Comparison of ENCODE assay signal across 8 mouse cellular contexts in genomic region chr10:80133226-80133849, GRCm38 (mm10). TPM values are rescaled to one million over a fixed set of nuclear protein-coding genes. Genes with fewer than 3 reads are reported as not detected.
DNase-seq lines count a peak whose midpoint lies in the region; ATAC-seq lines count a peak whose summit lies in the region.

No protein-coding gene starts in this region.

- 78% methylated on average over 8 of the region's 8 CpGs for WGBS in heart, embryonic 11.5 days (ENCODE audit: insufficient replicate concordance)

- H3K27ac ChIP-seq in heart, embryonic 11.5 days (ENCODE audit: low read depth, low read length), result no peak overlapping the region

- H3K4me3 ChIP-seq in heart, embryonic 11.5 days (ENCODE audit: low read depth, low read length), result no peak overlapping the region

- H3K4me2 ChIP-seq in heart, embryonic 11.5 days, result no peak overlapping the region

- H3K27me3 ChIP-seq in heart, embryonic 11.5 days (ENCODE audit: control insufficient read depth, insufficient read depth, low read length), result peaks cover 30% of the 10 kb centered on the region

- H3K9ac ChIP-seq in heart, embryonic 11.5 days (ENCODE audit: low read depth, low read length), result no peak overlapping the region

- no peaks in the 10 kb centered on the region for H3K9me3 ChIP-seq in heart, embryonic 11.5 days (replicated peaks; ENCODE audit: control insufficient read depth, low read length)

- H3K36me3 ChIP-seq in heart, embryonic 11.5 days (ENCODE audit: control insufficient read depth, insufficient read depth, low read length), result peaks cover 18% of the 10 kb centered on the region

- DNase-seq in heart, adult 11 months, result peak; percentile 97
- DNase-seq in right cerebral cortex, postnatal 10 days (ENCODE audit: low spot score in 2 of 2), result peak; percentile 69 to 71
- DNase-seq in right cerebral cortex, adult 18-20 months, result no peak
- no peak for DNase-seq in lung, postnatal 25 days (ENCODE audit: low spot score)

- H3K4me1 ChIP-seq in heart, embryonic 11.5 days (ENCODE audit: control insufficient read depth, insufficient read depth, low read length), result peaks cover 37% of the 10 kb centered on the region

- ATAC-seq in heart, embryonic 11.5 days (replicated peaks; ENCODE audit: insufficient number of reproducible peaks, low FRiP score, low TSS enrichment), result no peak
- peak; percentile 31 for ATAC-seq in erythroblast, adult 5-6 weeks (replicated peaks; ENCODE audit: low FRiP score, poor library complexity, severe bottlenecking)
- peak; percentile 42 for ATAC-seq in monocyte, adult 5-6 weeks (replicated peaks; ENCODE audit: insufficient number of reproducible peaks, low FRiP score, low TSS enrichment, poor library complexity, severe bottlenecking)
- no peak for ATAC-seq in activated CD4-positive, CD25-positive, alpha-beta regulatory T cell, adult 4 months

RNA-seq across cellular contexts. Expression of gene Atp5d, which starts 5.1 kb away (rescaled TPM):
- polyA plus RNA-seq in heart, embryonic 11.5 days (2014; fragmentation: Nextera tagmentation; extraction: Ambion mirVana), result 772 and 785 TPM in 2 replicates
- 43.3 and 48.8 TPM in 2 replicates for total RNA-seq in erythroblast, adult 5-6 weeks (2015; ENCODE audit: low replicate concordance)
- 12.1 and 17.3 TPM in 2 replicates for total RNA-seq in erythroblast, adult 5-6 weeks (2017; ENCODE audit: low replicate concordance)
- 26.1 to 49.8 TPM (median 29.5 TPM) in 3 replicates for total RNA-seq in monocyte, adult 5-6 weeks (2017)
- 100 to 1,000 TPM; 338 to 428 TPM for polyA plus RNA-seq in activated CD4-positive, CD25-positive, alpha-beta regulatory T cell, adult 4 months (2017; shearing (Covaris generic))

RNA-seq across cellular contexts. Expression of gene Cbarp, which starts 7.3 kb away (rescaled TPM):
- polyA plus RNA-seq in heart, embryonic 11.5 days (2014; fragmentation: Nextera tagmentation; extraction: Ambion mirVana), result 2.5 and 2.7 TPM in 2 replicates
- total RNA-seq in erythroblast, adult 5-6 weeks (2015; ENCODE audit: low replicate concordance), result not detected in 2 replicates
- total RNA-seq in erythroblast, adult 5-6 weeks (2017; ENCODE audit: low replicate concordance), result not detected in 2 replicates
- total RNA-seq in monocyte, adult 5-6 weeks (2017), result 0.29 to 5.8 TPM (median 4.1 TPM) in 3 replicates
- polyA plus RNA-seq in activated CD4-positive, CD25-positive, alpha-beta regulatory T cell, adult 4 months (2017; shearing (Covaris generic)), result under 1 TPM; 0.74 to 0.96 TPM

RNA-seq across cellular contexts. Expression of gene Midn, which starts 14.7 kb away (rescaled TPM):
- 29.5 and 31.9 TPM in 2 replicates for polyA plus RNA-seq in heart, embryonic 11.5 days (2014; fragmentation: Nextera tagmentation; extraction: Ambion mirVana)
- total RNA-seq in erythroblast, adult 5-6 weeks (2015; ENCODE audit: low replicate concordance), result 5.0 and 7.7 TPM in 2 replicates
- total RNA-seq in erythroblast, adult 5-6 weeks (2017; ENCODE audit: low replicate concordance), result 3.9 and 7.4 TPM in 2 replicates
- 27.3 to 65.5 TPM (median 29.9 TPM) in 3 replicates for total RNA-seq in monocyte, adult 5-6 weeks (2017)
- 1 to 10 TPM; 7.3 to 9.2 TPM for polyA plus RNA-seq in activated CD4-positive, CD25-positive, alpha-beta regulatory T cell, adult 4 months (2017; shearing (Covaris generic))

RNA-seq across cellular contexts. Expression of gene Stk11, which starts 17.7 kb away (rescaled TPM):
- 16.5 and 20.0 TPM in 2 replicates for polyA plus RNA-seq in heart, embryonic 11.5 days (2014; fragmentation: Nextera tagmentation; extraction: Ambion mirVana)
- total RNA-seq in erythroblast, adult 5-6 weeks (2015; ENCODE audit: low replicate concordance), result 47.7 and 60.0 TPM in 2 replicates
- total RNA-seq in erythroblast, adult 5-6 weeks (2017; ENCODE audit: low replicate concordance), result 152 and 195 TPM in 2 replicates
- total RNA-seq in monocyte, adult 5-6 weeks (2017), result 155 to 177 TPM (median 155 TPM) in 3 replicates
- 10 to 100 TPM; 22.1 to 25.4 TPM for polyA plus RNA-seq in activated CD4-positive, CD25-positive, alpha-beta regulatory T cell, adult 4 months (2017; shearing (Covaris generic))

RNA-seq across cellular contexts. Expression of gene Sbno2, which starts 28.0 kb away (rescaled TPM):
- polyA plus RNA-seq in heart, embryonic 11.5 days (2014; fragmentation: Nextera tagmentation; extraction: Ambion mirVana), result 8.4 and 9.6 TPM in 2 replicates
- total RNA-seq in erythroblast, adult 5-6 weeks (2015; ENCODE audit: low replicate concordance), result 9.2 and 12.5 TPM in 2 replicates
- 17.1 and 20.9 TPM in 2 replicates for total RNA-seq in erythroblast, adult 5-6 weeks (2017; ENCODE audit: low replicate concordance)
- total RNA-seq in monocyte, adult 5-6 weeks (2017), result 50.6 to 75.0 TPM (median 51.9 TPM) in 3 replicates
- polyA plus RNA-seq in activated CD4-positive, CD25-positive, alpha-beta regulatory T cell, adult 4 months (2017; shearing (Covaris generic)), result 10 to 100 TPM; 26.8 to 32.5 TPM

Comparison
In these comparisons a context has a peak if more than half of its experiments do, and no peak if none do; other contexts are left out.
1. DNase-seq: peak in heart, adult 11 months (single experiment) and right cerebral cortex, postnatal 10 days (2 of 2); none in right cerebral cortex, adult 18-20 months (single experiment) and lung, postnatal 25 days (single experiment).
2. ATAC-seq: peak in erythroblast, adult 5-6 weeks (single experiment) and monocyte, adult 5-6 weeks (single experiment); none in heart, embryonic 11.5 days (single experiment) and activated CD4-positive, CD25-positive, alpha-beta regulatory T cell, adult 4 months (single experiment).